Mouse (Mus musculus): ENCODE measurements around the gene 4933400A11Rik. TPM values are rescaled to one million over a fixed set of nuclear protein-coding genes. Genes with fewer than 3 reads are reported as not detected.
A peak's percentile ranks its signal among the peaks of the same experiment; 100 is the strongest.

The 4933400A11Rik gene
- 0.36 TPM in 1 of 2 replicates, not detected in the other for polyA plus RNA-seq (2014; fragmentation: Nextera tagmentation; extraction: Ambion mirVana)

DNA sequence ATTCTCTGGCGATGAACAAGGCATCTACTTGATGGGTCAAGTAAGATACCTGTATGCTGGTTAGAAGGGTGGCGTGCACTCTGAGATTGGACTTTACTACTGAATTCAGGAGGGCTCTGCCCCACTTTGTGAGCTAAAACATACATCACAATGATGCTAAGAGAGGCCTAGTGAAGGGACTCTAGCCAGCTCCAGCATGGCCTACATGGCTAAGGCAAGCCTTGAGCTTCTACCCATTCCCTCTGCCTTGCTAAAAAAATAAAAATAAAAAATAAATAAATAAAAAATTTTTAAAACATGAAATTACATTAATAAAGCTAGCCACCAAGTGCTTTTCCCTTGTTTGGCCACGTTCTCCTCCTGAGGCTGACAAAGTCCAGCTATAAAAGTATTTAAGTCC lies at the start of gene 4933400A11Rik:
TSS of gene 4933400A11Rik (minus strand) at position 101 of the 400 bp plus-strand sequence.
- H3K4me3 ChIP-seq (ENCODE audit: low read depth, low read length) = no peak within 1 kb of the TSS
- no peak within 1 kb of the TSS for H3K27ac ChIP-seq (ENCODE audit: low read depth, low read length)
- H3K9ac ChIP-seq (ENCODE audit: low read length) = no peak within 1 kb of the TSS
- H3K36me3 ChIP-seq (ENCODE audit: control insufficient read depth, insufficient read depth, low read length) = no peaks in the 10 kb centered on the region
- 84% methylated on average over 3 of the region's 3 CpGs for WGBS
- H3K27me3 ChIP-seq (ENCODE audit: control insufficient read depth, insufficient read depth, low read length) = peaks cover 2% of the 10 kb centered on the region; the same call in 1 of the 2 replicates
- H3K4me2 ChIP-seq (ENCODE audit: low read depth, low read length, severe bottlenecking) = no peak within 1 kb of the TSS
- DNase-seq (ENCODE audit: low spot score) (no peak), ATAC-seq (replicated peaks; ENCODE audit: low FRiP score) (no peak)
- H3K9me3 ChIP-seq (ENCODE audit: control insufficient read depth, low read length) = no peaks in the 10 kb centered on the region
- H3K4me1 ChIP-seq (replicated peaks; ENCODE audit: control insufficient read depth, insufficient read depth, low read length) = no peaks in the 10 kb centered on the region

DNA sequence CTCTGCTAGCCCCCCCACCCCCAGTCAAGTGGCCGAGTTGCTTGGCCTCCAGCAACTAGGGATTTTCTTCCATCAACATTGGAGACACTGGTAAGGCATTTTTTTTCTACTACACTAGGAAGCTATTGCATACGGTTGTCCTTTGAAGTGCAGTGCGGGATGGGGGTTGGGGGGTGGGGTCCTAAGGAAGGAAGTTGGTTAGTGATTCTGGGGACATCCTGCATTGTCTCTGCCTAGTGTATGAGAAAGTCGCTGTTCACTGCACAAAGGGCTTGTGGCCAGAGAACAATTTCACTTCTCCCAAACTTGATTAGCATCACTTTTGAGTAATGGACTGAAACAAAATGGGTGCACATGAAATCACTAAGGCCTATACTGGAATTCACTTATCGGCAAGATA lies 48.7 kb upstream of the 4933400A11Rik start:
- no peaks in the 10 kb centered on the region for H3K9me3 ChIP-seq (ENCODE audit: control insufficient read depth, low read length)
- H3K27ac ChIP-seq (ENCODE audit: low read depth, low read length) = peak overlapping the region; percentile 71
- H3K36me3 ChIP-seq (ENCODE audit: control insufficient read depth, insufficient read depth, low read length) = no peaks in the 10 kb centered on the region
- DNase-seq (ENCODE audit: low spot score) (peak; percentile 46), ATAC-seq (replicated peaks; ENCODE audit: low FRiP score) (peak; percentile 57; the same call in 1 of the 2 replicates)
- peak overlapping the region; percentile 34 for H3K4me2 ChIP-seq (ENCODE audit: low read depth, low read length, severe bottlenecking)
- peaks cover 2% of the 10 kb centered on the region; the same call in 1 of the 2 replicates for H3K27me3 ChIP-seq (ENCODE audit: control insufficient read depth, insufficient read depth, low read length)
- 32% methylated on average over 5 of the region's 5 CpGs for WGBS
- H3K4me3 ChIP-seq (ENCODE audit: low read depth, low read length) = no peak overlapping the region; the same call in 1 of the 2 replicates
- no peaks in the 10 kb centered on the region; the same call in 1 of the 2 replicates for H3K4me1 ChIP-seq (replicated peaks; ENCODE audit: control insufficient read depth, insufficient read depth, low read length)
- peak overlapping the region; percentile 24; the same call in 1 of the 2 replicates for H3K9ac ChIP-seq (ENCODE audit: low read length)

DNA sequence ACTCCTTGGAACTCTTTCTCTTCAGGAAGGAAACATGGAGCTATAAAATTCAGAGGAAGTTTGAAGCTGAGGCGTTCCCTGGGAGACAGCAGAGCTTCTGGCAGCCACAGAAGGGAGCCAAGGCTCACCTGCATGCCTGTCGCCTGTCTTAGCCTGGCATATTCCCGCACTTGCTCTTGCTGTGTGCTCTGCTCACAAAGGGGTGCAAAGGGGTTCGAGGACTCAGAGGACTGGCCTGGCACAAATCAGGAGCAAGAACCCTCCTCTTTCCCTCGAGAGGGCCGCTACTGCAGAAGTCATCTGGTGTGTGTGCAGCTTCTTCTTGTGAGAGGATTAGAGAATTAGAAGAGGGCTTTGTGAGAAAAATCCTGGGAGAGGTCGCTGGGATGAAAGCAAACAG lies 48.3 kb upstream of the 4933400A11Rik start:
- H3K36me3 ChIP-seq (ENCODE audit: control insufficient read depth, insufficient read depth, low read length) = no peaks in the 10 kb centered on the region
- ATAC-seq (replicated peaks; ENCODE audit: low FRiP score) = peak; percentile 47; the same call in 1 of the 2 replicates
- peak; percentile 45 for DNase-seq (ENCODE audit: low spot score)
- no peaks in the 10 kb centered on the region for H3K9me3 ChIP-seq (ENCODE audit: control insufficient read depth, low read length)
- peak overlapping the region; percentile 71 for H3K27ac ChIP-seq (ENCODE audit: low read depth, low read length)
- H3K4me2 ChIP-seq (ENCODE audit: low read depth, low read length, severe bottlenecking) = peak overlapping the region; percentile 34
- peak overlapping the region; percentile 24; the same call in 1 of the 2 replicates for H3K9ac ChIP-seq (ENCODE audit: low read length)
- 19% methylated on average over 7 of the region's 7 CpGs for WGBS
- H3K27me3 ChIP-seq (ENCODE audit: control insufficient read depth, insufficient read depth, low read length) = peaks cover 3% of the 10 kb centered on the region; the same call in 1 of the 2 replicates
- H3K4me3 ChIP-seq (ENCODE audit: low read depth, low read length) = no peak overlapping the region; the same call in 1 of the 2 replicates
- no peaks in the 10 kb centered on the region; the same call in 1 of the 2 replicates for H3K4me1 ChIP-seq (replicated peaks; ENCODE audit: control insufficient read depth, insufficient read depth, low read length)

- Histone ChIP-seq H3K4me2 (ENCODE audit: low read depth, low read length, severe bottlenecking) (no peak overlapping the region), H3K9me3 (ENCODE audit: control insufficient read depth, low read length) (no peaks in the 10 kb centered on the region), H3K27ac (ENCODE audit: low read depth, low read length) (no peak overlapping the region), H3K4me3 (ENCODE audit: low read depth, low read length) (no peak overlapping the region), H3K36me3 (ENCODE audit: control insufficient read depth, insufficient read depth, low read length) (no peaks in the 10 kb centered on the region), H3K27me3 (ENCODE audit: control insufficient read depth, insufficient read depth, low read length) (peaks cover 3% of the 10 kb centered on the region; the same call in 1 of the 2 replicates), H3K9ac (ENCODE audit: low read length) (no peak overlapping the region), H3K4me1 (replicated peaks; ENCODE audit: control insufficient read depth, insufficient read depth, low read length) (no peaks in the 10 kb centered on the region; the same call in 1 of the 2 replicates)
- 57% methylated on average over 10 of the region's 10 CpGs for WGBS
- peak; percentile 60; the same call in 1 of the 2 replicates for ATAC-seq (replicated peaks; ENCODE audit: low FRiP score)
- no peak for DNase-seq (ENCODE audit: low spot score)
These were observed 47.5 kb upstream of the 4933400A11Rik start for GRCm38 (mm10) chrX:169826947-169827346.

DNA sequence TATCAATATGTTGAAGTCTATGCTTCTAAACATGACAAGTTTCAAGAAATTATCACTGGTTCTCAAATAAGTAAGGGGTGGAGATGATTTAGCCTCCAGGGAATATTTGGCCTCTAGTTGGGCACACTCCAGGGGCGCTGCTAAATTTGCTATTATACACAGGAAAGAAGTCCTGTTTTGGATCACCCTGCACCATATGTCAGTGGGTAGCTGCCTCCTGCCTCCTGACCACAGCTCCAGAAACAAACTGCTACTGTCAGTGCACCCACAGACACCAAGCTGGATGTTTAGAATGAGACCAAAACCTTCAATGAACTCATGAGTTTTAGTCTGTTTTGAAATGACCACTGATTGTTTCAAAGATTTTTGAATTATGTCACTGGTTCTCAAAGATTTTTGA lies 34.2 kb upstream of the 4933400A11Rik start:
- no peak overlapping the region for H3K4me3 ChIP-seq (ENCODE audit: low read depth, low read length)
- 69% methylated on average over 1 of the region's 1 CpGs for WGBS
- peaks cover 5% of the 10 kb centered on the region; the same call in 1 of the 2 replicates for H3K27me3 ChIP-seq (ENCODE audit: control insufficient read depth, insufficient read depth, low read length)
- no peak overlapping the region for H3K27ac ChIP-seq (ENCODE audit: low read depth, low read length)
- no peaks in the 10 kb centered on the region for H3K4me1 ChIP-seq (replicated peaks; ENCODE audit: control insufficient read depth, insufficient read depth, low read length)
- no peak overlapping the region for H3K9ac ChIP-seq (ENCODE audit: low read length)
- DNase-seq (ENCODE audit: low spot score) = no peak
- no peak overlapping the region for H3K4me2 ChIP-seq (ENCODE audit: low read depth, low read length, severe bottlenecking)
- no peaks in the 10 kb centered on the region for H3K36me3 ChIP-seq (ENCODE audit: control insufficient read depth, insufficient read depth, low read length)
- H3K9me3 ChIP-seq (ENCODE audit: control insufficient read depth, low read length) = no peaks in the 10 kb centered on the region
- no peak for ATAC-seq (replicated peaks; ENCODE audit: low FRiP score)

- H3K4me1 ChIP-seq (replicated peaks; ENCODE audit: control insufficient read depth, insufficient read depth, low read length) = no peaks in the 10 kb centered on the region
- no peak overlapping the region for H3K4me2 ChIP-seq (ENCODE audit: low read depth, low read length, severe bottlenecking)
- no peak overlapping the region for H3K27ac ChIP-seq (ENCODE audit: low read depth, low read length)
- no peak overlapping the region for H3K9ac ChIP-seq (ENCODE audit: low read length)
- H3K27me3 ChIP-seq (ENCODE audit: control insufficient read depth, insufficient read depth, low read length) = peaks cover 5% of the 10 kb centered on the region; the same call in 1 of the 2 replicates
- no peak for ATAC-seq (replicated peaks; ENCODE audit: low FRiP score)
- no peaks in the 10 kb centered on the region for H3K36me3 ChIP-seq (ENCODE audit: control insufficient read depth, insufficient read depth, low read length)
- 84% methylated on average over 2 of the region's 2 CpGs for WGBS
- H3K4me3 ChIP-seq (ENCODE audit: low read depth, low read length) = no peak overlapping the region
- H3K9me3 ChIP-seq (ENCODE audit: control insufficient read depth, low read length) = no peaks in the 10 kb centered on the region
- no peak for DNase-seq (ENCODE audit: low spot score)
These were observed 32.3 kb upstream of the 4933400A11Rik start for GRCm38 (mm10) chrX:169811783-169812182.

DNA sequence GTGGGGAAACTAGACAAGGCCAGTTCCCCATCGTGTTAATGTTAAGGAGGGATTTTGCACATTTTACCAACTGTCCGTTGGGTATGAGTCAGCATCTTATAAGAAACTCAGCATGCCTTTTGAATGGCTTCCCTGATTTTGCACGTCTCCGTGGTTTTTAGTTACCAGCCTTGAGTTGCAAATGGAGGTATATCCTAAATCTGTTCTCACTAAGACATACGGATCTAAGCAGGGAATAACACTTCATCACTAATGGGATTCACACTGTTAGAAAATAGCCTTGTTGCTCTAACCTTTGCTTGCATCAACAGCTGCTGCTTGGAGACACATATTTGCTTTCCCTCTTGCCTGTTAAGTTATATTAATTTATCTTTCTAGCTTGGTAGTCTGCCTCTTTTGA lies 31.9 kb upstream of the 4933400A11Rik start:
- Histone ChIP-seq H3K4me2 (ENCODE audit: low read depth, low read length, severe bottlenecking) (no peak overlapping the region), H3K9me3 (ENCODE audit: control insufficient read depth, low read length) (no peaks in the 10 kb centered on the region), H3K4me3 (ENCODE audit: low read depth, low read length) (no peak overlapping the region), H3K36me3 (ENCODE audit: control insufficient read depth, insufficient read depth, low read length) (no peaks in the 10 kb centered on the region), H3K27ac (ENCODE audit: low read depth, low read length) (no peak overlapping the region), H3K4me1 (replicated peaks; ENCODE audit: control insufficient read depth, insufficient read depth, low read length) (no peaks in the 10 kb centered on the region), H3K27me3 (ENCODE audit: control insufficient read depth, insufficient read depth, low read length) (peaks cover 5% of the 10 kb centered on the region; the same call in 1 of the 2 replicates), H3K9ac (ENCODE audit: low read length) (no peak overlapping the region)
- ATAC-seq (replicated peaks; ENCODE audit: low FRiP score) = no peak
- 66% methylated on average over 5 of the region's 5 CpGs for WGBS
- no peak for DNase-seq (ENCODE audit: low spot score)

DNA sequence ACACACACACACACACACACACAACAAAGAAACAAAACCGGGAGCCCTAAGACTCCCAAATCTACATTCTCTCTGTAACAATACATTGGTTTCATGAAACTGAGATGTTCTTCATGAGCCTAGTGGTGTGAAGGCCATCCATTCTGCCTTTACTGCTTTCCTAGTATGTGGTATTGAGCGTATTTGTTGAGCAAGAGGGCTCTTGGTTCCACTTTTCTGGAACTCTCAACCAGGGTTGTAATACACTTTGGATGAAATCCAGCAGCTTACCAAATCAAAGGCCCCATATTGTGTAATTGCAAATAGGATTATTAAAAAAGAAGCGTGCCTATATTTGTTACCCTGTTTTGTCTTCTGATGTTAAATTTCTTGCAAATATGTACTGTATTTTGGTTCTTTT lies 28.3 kb upstream of the 4933400A11Rik start:
- H3K27me3 ChIP-seq (ENCODE audit: control insufficient read depth, insufficient read depth, low read length) = peaks cover 7% of the 10 kb centered on the region; the same call in 1 of the 2 replicates
- H3K36me3 ChIP-seq (ENCODE audit: control insufficient read depth, insufficient read depth, low read length) = no peaks in the 10 kb centered on the region
- no peak overlapping the region for H3K27ac ChIP-seq (ENCODE audit: low read depth, low read length)
- no peak overlapping the region for H3K4me2 ChIP-seq (ENCODE audit: low read depth, low read length, severe bottlenecking)
- ATAC-seq (replicated peaks; ENCODE audit: low FRiP score) (no peak), DNase-seq (ENCODE audit: low spot score) (no peak)
- H3K9me3 ChIP-seq (ENCODE audit: control insufficient read depth, low read length) = no peaks in the 10 kb centered on the region
- no peaks in the 10 kb centered on the region for H3K4me1 ChIP-seq (replicated peaks; ENCODE audit: control insufficient read depth, insufficient read depth, low read length)
- H3K9ac ChIP-seq (ENCODE audit: low read length) = no peak overlapping the region
- WGBS = 78% methylated on average over 3 of the region's 3 CpGs
- H3K4me3 ChIP-seq (ENCODE audit: low read depth, low read length) = no peak overlapping the region

GRCm38 (mm10) chrX:169805791-169806190 lies 26.4 kb upstream of the 4933400A11Rik start:
- Histone ChIP-seq H3K4me1 (replicated peaks; ENCODE audit: control insufficient read depth, insufficient read depth, low read length) (no peaks in the 10 kb centered on the region), H3K36me3 (ENCODE audit: control insufficient read depth, insufficient read depth, low read length) (no peaks in the 10 kb centered on the region), H3K9ac (ENCODE audit: low read length) (no peak overlapping the region), H3K27me3 (ENCODE audit: control insufficient read depth, insufficient read depth, low read length) (peaks cover 6% of the 10 kb centered on the region; the same call in 1 of the 2 replicates), H3K4me2 (ENCODE audit: low read depth, low read length, severe bottlenecking) (no peak overlapping the region), H3K9me3 (ENCODE audit: control insufficient read depth, low read length) (no peaks in the 10 kb centered on the region), H3K27ac (ENCODE audit: low read depth, low read length) (no peak overlapping the region), H3K4me3 (ENCODE audit: low read depth, low read length) (no peak overlapping the region)
- ATAC-seq (replicated peaks; ENCODE audit: low FRiP score) (no peak), DNase-seq (ENCODE audit: low spot score) (no peak)
- WGBS = 57% methylated on average over 5 of the region's 5 CpGs
